Mouse (Mus musculus): Measurements from ENCODE around the gene Tnrc6b. TPM values are rescaled to one million over a fixed set of nuclear protein-coding genes. Genes with fewer than 3 reads are reported as not detected.

The Tnrc6b gene
- total RNA-seq, 2 experiments from 2014 or later: 48.5 to 55.6 TPM

DNA sequence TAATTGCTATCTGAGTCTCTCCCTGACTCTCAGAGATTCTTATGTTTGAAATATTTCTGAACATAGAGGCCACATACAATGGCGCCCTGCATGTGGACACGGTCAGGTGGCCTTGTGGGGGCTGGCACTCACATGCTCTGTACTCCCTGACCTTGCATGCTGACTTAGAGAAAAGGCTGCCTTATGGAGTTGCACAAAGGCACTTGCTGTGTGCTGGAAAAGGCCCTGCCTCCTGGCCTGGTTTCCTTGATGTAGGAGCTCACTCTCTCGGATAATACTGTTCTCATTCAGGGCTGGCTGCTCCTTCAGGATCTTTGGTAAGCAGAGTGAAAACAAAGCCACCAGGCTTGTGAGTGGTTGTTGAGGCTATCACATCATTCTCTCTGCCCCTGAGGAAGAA is 27.1 kb upstream of the Tnrc6b start:
- no peak for TF ChIP-seq CTCF (IDR thresholded peaks at IDR 0.05)
- intact Hi-C loops (cut with DNase I): no loop called here
- Histone ChIP-seq H3K27ac (no peak overlapping the region), H3K4me3 (no peak overlapping the region)
- no peak for DNase-seq

DNA sequence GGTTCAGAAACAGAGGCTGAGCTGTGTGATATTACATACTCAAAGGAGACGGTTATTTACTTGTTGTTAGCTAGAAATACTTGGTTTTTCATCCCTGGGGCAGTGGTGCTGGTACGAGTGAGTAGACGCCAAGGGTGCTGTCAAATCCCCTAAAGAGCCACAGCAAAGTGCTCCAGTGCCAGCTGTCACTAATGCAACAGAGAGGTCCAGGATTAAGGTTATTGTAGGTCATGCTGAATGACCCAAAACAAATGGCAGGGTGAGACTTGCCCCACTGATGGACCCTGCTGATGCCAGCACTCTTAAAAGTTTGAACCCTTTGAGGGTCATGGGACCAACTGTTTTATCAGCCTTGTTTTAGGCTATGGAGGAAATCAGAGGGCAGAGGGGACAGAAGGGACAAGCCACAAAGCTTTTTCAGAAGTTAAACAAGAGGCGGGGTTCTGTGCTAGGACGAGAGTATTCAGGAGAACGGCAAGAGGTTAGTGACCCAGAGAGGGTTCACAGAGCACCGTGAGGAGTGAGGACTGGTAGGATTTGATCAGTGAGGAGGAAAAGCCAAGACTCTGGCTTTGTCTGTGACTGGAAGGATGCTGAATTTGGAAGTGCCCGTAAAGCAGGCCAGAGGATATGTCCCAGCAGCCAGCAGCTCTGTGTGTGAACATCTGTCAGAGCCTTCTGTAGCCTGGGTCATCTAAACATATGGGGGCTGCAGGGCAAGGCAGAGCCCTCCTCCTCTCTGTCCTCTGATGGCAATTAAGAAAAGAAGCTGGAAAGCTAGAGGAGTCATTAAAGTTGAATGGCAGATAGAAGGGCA is 26.1 kb upstream of the Tnrc6b start:
- no peak for DNase-seq
- Histone ChIP-seq H3K4me3 (no peak overlapping the region), H3K27ac (peak overlapping the region; percentile 16; the same call in 1 of the 2 replicates)
- no peak for TF ChIP-seq CTCF (IDR thresholded peaks at IDR 0.05)
- intact Hi-C loops (cut with DNase I): no loop called here

DNA sequence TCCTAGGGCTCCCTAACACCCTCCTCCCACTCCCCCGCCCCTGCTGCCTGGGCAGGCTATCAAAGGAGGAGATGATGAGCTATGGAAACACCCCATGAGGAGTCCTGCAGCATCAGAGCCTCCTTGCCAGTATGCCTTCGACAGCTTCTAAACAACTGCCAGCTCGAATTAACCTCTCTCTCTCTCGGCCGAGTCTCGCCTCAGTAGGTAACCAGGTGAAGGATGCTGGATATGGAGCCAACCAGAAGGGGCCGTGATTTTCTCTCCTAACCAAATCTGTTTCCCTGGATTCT is 25.6 kb upstream of the Tnrc6b start:
- no peak overlapping the region for H3K4me3 ChIP-seq
- TF ChIP-seq CTCF (IDR thresholded peaks at IDR 0.05): no peak
- DNase-seq: no peak
- intact Hi-C loops (cut with DNase I): no loop called here
- no peak overlapping the region for H3K27ac ChIP-seq

DNA sequence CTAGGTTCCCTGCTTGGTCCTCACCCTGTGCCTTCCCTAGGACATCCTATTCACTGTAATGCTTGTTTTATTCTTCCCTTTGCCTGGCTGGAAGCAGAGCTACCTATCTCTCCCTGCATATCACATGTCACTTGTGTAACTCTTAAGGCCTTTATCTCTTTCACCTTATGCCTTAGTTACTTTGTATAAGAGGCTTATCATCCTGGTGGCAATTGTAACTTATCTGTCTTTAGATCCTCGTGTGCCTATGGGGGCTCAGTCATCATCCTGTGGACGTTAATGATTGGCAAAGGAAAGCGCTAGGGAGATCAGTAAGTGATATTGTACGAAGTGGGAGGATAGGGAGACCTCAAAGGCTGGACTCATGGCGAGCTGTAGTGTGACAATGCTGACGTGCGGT is 22.6 kb upstream of the Tnrc6b start:
- TF ChIP-seq CTCF (IDR thresholded peaks at IDR 0.05): no peak
- intact Hi-C loops (cut with DNase I): no loop called here
- Histone ChIP-seq H3K4me3 (no peak overlapping the region), H3K27ac (no peak overlapping the region)
- DNase-seq: no peak

- no peak overlapping the region for H3K27ac ChIP-seq
- no peak for DNase-seq
- no peak overlapping the region for H3K4me3 ChIP-seq
- TF ChIP-seq CTCF (IDR thresholded peaks at IDR 0.05): no peak
- intact Hi-C loops (cut with DNase I): loop anchor here (5.0 kb wide), 2 partner anchors 61 to 426 kb away; no protein-coding TSS in a partner anchor
Observed at GRCm38 (mm10) chr15:80693492-80693891, 17.6 kb upstream of the Tnrc6b start.

GRCm38 (mm10) chr15:80694125-80694910 is 16.8 kb upstream of the Tnrc6b start:
- intact Hi-C loops (cut with DNase I): loop anchor here (2.0 to 5.0 kb wide), 4 partner anchors 62 to 427 kb away; no protein-coding TSS in a partner anchor
- Histone ChIP-seq H3K27ac (no peak overlapping the region), H3K4me3 (no peak overlapping the region)
- DNase-seq: peak; percentile 54
- TF ChIP-seq CTCF (IDR thresholded peaks at IDR 0.05): peak; percentile 85

GRCm38 (mm10) chr15:80697564-80697963 is 13.5 kb upstream of the Tnrc6b start:
- intact Hi-C loops (cut with DNase I): no loop called here
- Histone ChIP-seq H3K4me3 (no peak overlapping the region), H3K27ac (no peak overlapping the region)
- DNase-seq: no peak
- no peak for TF ChIP-seq CTCF (IDR thresholded peaks at IDR 0.05)

- no peak for TF ChIP-seq CTCF (IDR thresholded peaks at IDR 0.05)
- intact Hi-C loops (cut with DNase I): loop anchor here (5.0 to 10.0 kb wide), 3 partner anchors 439 to 767 kb away; partner anchors contain the start of gene Rps19bp1
Observed at GRCm38 (mm10) chr15:80701481-80702257, 9.4 kb upstream of the Tnrc6b start.

DNA sequence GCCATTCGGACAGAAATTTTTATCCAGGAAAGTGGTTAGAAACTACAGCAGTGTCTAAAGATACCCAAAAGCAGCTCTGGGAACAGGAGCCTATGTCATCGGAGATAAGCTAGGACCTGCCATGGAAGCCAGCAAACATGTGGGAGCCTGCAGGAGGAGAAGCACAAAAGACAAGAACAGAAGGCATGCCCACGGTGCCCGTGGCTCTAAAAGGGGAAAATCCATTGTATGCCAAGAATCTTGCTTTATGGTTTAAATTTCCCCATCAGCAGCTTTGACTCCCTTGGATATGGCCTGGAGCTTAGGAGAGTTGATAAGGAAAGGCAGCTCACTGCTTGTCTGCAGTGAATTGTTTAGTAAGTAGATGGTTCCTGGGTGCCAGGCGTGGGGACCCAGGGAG is 8.2 kb upstream of the Tnrc6b start:
- no peak for TF ChIP-seq CTCF (IDR thresholded peaks at IDR 0.05)
- intact Hi-C loops (cut with DNase I): loop anchor here (5.0 to 10.0 kb wide), 3 partner anchors 441 to 768 kb away; partner anchors contain the start of gene Rps19bp1
- Histone ChIP-seq H3K4me3 (no peak overlapping the region), H3K27ac (no peak overlapping the region)
- DNase-seq: no peak

More at GRCm38 (mm10) chr15:80701481-80702257, 9.4 kb upstream of the Tnrc6b start:
- Histone ChIP-seq H3K4me3 (no peak overlapping the region), H3K27ac (peak overlapping the region; percentile 58)
- DNase-seq: peak; percentile 45

DNA sequence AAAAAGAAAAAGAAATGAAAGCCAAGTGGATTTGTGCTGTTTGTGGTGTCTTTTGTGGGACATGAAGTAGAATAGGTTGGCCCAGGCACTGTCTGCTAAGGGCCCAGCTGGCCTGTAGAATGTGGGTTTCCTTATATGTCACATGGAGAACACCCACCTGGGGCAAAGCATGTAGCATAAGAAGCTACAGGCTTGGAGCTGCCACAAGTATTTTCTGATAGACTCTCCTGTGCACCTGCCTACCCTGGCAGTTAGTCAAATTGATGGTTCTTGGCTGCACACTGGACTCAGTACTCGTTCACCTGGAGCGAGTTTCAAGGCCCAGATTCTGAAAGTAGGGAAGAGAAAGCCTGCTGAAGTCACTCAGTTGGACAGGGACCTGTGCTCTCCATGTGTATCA is 7.6 kb upstream of the Tnrc6b start:
- H3K27ac ChIP-seq: no peak overlapping the region

GRCm38 (mm10) chr15:80704267-80704666 is 6.8 kb upstream of the Tnrc6b start:
- DNase-seq: peak; percentile 82
- Histone ChIP-seq H3K4me3 (no peak overlapping the region), H3K27ac (no peak overlapping the region)
- peak; percentile 83 for TF ChIP-seq CTCF (IDR thresholded peaks at IDR 0.05)
- intact Hi-C loops (cut with DNase I): loop anchor here (1.0 to 10.0 kb wide), 4 partner anchors 415 to 769 kb away; partner anchors contain the start of gene Rps19bp1

More for the DNA sequence above, 7.6 kb upstream of the Tnrc6b start:
- intact Hi-C loops (cut with DNase I): loop anchor here (5.0 to 10.0 kb wide), 3 partner anchors 441 to 769 kb away; partner anchors contain the start of gene Rps19bp1
- no peak for TF ChIP-seq CTCF (IDR thresholded peaks at IDR 0.05)
- H3K4me3 ChIP-seq: no peak overlapping the region
- DNase-seq: no peak
